Mouse (Mus musculus) liver, embryonic 11.5 days (tissue): ENCODE data around the gene Orc6. TPM values are rescaled to one million over a fixed set of nuclear protein-coding genes. Genes with fewer than 3 reads are reported as not detected.

Experiments
- ATAC-seq: fragments of 200-750 bp; cut with Nextera tagmentation; replicated peaks from 2 replicates; pipeline ENCODE4 v1.8.0; 2017; ENCODE audit warnings: moderate number of reproducible peaks, mild to moderate bottlenecking, moderate TSS enrichment, moderate library complexity; ENCODE audit not compliant: low FRiP score
- DNase-seq: peaks from one replicate; pipeline ENCODE4 v3.0.0-alpha.2; 2017; ENCODE audit warnings: low spot score
- H3K27ac ChIP-seq: fragments of 300-500 bp; sonication (generic); 2 replicates; pipeline ENCODE4 v1.5.1; 2014; ENCODE audit warnings: mild to moderate bottlenecking, low read depth, low read length, control low read depth
- H3K27me3 ChIP-seq: fragments of 300-500 bp; sonication (generic); replicated peaks from 2 replicates; pipeline ENCODE4 v1.6.1; 2014; ENCODE audit warnings: low read length, mixed read lengths; ENCODE audit not compliant: control insufficient read depth, insufficient read depth
- H3K36me3 ChIP-seq: fragments of 300-500 bp; sonication (generic); 2 replicates; pipeline ENCODE4 v1.6.1; 2014; ENCODE audit warnings: mild to moderate bottlenecking, low read length, moderate library complexity, mixed read lengths; ENCODE audit not compliant: control insufficient read depth, insufficient read depth
- H3K4me1 ChIP-seq: fragments of 300-500 bp; sonication (generic); replicated peaks from 2 replicates; pipeline ENCODE4 v1.6.1; 2014; ENCODE audit warnings: low read length, mixed read lengths; ENCODE audit not compliant: control insufficient read depth, insufficient read depth
- H3K4me2 ChIP-seq: fragments of 300-500 bp; sonication (generic); 2 replicates; pipeline ENCODE4 v1.6.1; 2014; ENCODE audit warnings: mild to moderate bottlenecking, control low read depth, moderate library complexity
- H3K4me3 ChIP-seq: fragments of 300-500 bp; sonication (generic); 2 replicates; pipeline ENCODE4 v1.5.1; 2014; ENCODE audit warnings: low read depth, low read length, control low read depth
- H3K9ac ChIP-seq: fragments of 300-500 bp; sonication (generic); 2 replicates; pipeline ENCODE4 v1.6.1; 2014; ENCODE audit warnings: low read depth, low read length, control low read depth
- H3K9me3 ChIP-seq: fragments of 300-500 bp; sonication (generic); 2 replicates; pipeline ENCODE4 v1.6.1; 2016; ENCODE audit warnings: low read length, inconsistent platforms, mixed read lengths; ENCODE audit not compliant: control insufficient read depth
- WGBS: fragments of 180-500 bp; shearing (Covaris S2); extraction: QIAGEN DNeasy Blood & Tissue Kit; methylation state at CpG from one replicate; pipeline ENCODE4 v1.1.7; 2014; 5-methylcytosine and 5-hydroxymethylcytosine counted together
- polyA plus RNA-seq: library from polyadenylated mRNA; unstranded; fragments of >200 nt; fragmentation: Nextera tagmentation; extraction: Ambion mirVana; gene quantifications from 2 replicates; pipeline ENCODE4 v1.2.1, GENCODE M21; 2014

Gene Orc6
- 165 and 170 TPM in 2 replicates for polyA plus RNA-seq

- H3K36me3 ChIP-seq: peaks cover 17% of the 10 kb centered on the region
- peaks cover 29% of the 10 kb centered on the region for H3K4me1 ChIP-seq
- H3K9me3 ChIP-seq: no peaks in the 10 kb centered on the region
- no peaks in the 10 kb centered on the region for H3K27me3 ChIP-seq
- peak within 1 kb of the TSS; percentile 91 for H3K27ac ChIP-seq
- peak within 1 kb of the TSS; percentile 97 for H3K9ac ChIP-seq
- peak within 1 kb of the TSS; percentile 98 for H3K4me3 ChIP-seq
- peak within 1 kb of the TSS; percentile 70 for H3K4me2 ChIP-seq
- ATAC-seq: peak; percentile 95
- under 1% methylated on average over 63 of the region's 63 CpGs for WGBS
- peak; percentile 96 for DNase-seq
These were observed at the start of gene Orc6, which contains the start of gene Vps35 for GRCm38 (mm10) chr8:85299434-85300077. Gene Orc6 (plus strand): TSS chr8:85299632. Gene Vps35 (minus strand): TSS chr8:85299802.

GRCm38 (mm10) chr8:85286846-85287245 lies 12.6 kb upstream of the Orc6 start:
- Histone ChIP-seq H3K36me3 (peaks cover 25% of the 10 kb centered on the region), H3K27me3 (no peaks in the 10 kb centered on the region), H3K9me3 (no peaks in the 10 kb centered on the region), H3K9ac (no peak overlapping the region), H3K4me1 (no peaks in the 10 kb centered on the region), H3K27ac (no peak overlapping the region), H3K4me2 (no peak overlapping the region), H3K4me3 (no peak overlapping the region)
- DNase-seq (no peak), ATAC-seq (no peak; the same call in 1 of the 2 replicates)
- 80% methylated on average over 1 of the region's 1 CpGs for WGBS

- Histone ChIP-seq H3K4me2 (peak overlapping the region; percentile 70), H3K36me3 (peaks cover 18% of the 10 kb centered on the region), H3K9me3 (no peaks in the 10 kb centered on the region), H3K9ac (peak overlapping the region; percentile 97), H3K4me1 (peaks cover 29% of the 10 kb centered on the region), H3K27me3 (no peaks in the 10 kb centered on the region), H3K4me3 (peak overlapping the region; percentile 98), H3K27ac (peak overlapping the region; percentile 91)
- ATAC-seq (peak; percentile 46), DNase-seq (peak; percentile 42)
- WGBS: under 1% methylated on average over 53 of the region's 53 CpGs
These were observed 615 bp upstream of the Orc6 start for GRCm38 (mm10) chr8:85298600-85299433.

GRCm38 (mm10) chr8:85301941-85302340 lies 2.5 kb downstream of the Orc6 start:
- H3K9me3 ChIP-seq: no peaks in the 10 kb centered on the region
- peaks cover 35% of the 10 kb centered on the region for H3K36me3 ChIP-seq
- H3K4me3 ChIP-seq: no peak overlapping the region
- no peak for ATAC-seq
- H3K27me3 ChIP-seq: no peaks in the 10 kb centered on the region
- H3K4me2 ChIP-seq: peak overlapping the region; percentile 35; the same call in 1 of the 2 replicates
- WGBS: 68% methylated on average over 1 of the region's 1 CpGs
- H3K9ac ChIP-seq: no peak overlapping the region
- no peak overlapping the region for H3K27ac ChIP-seq
- no peak for DNase-seq
- H3K4me1 ChIP-seq: peaks cover 29% of the 10 kb centered on the region

- H3K4me3 ChIP-seq: no peak overlapping the region
- H3K27me3 ChIP-seq: no peaks in the 10 kb centered on the region
- DNase-seq: no peak
- no peak for ATAC-seq
- peaks cover 19% of the 10 kb centered on the region for H3K4me1 ChIP-seq
- no peaks in the 10 kb centered on the region for H3K9me3 ChIP-seq
- WGBS: 81% methylated on average over 3 of the region's 3 CpGs
- no peak overlapping the region for H3K4me2 ChIP-seq
- H3K9ac ChIP-seq: no peak overlapping the region
- peaks cover 39% of the 10 kb centered on the region for H3K36me3 ChIP-seq
- no peak overlapping the region for H3K27ac ChIP-seq
These were observed 3.5 kb downstream of the Orc6 start for GRCm38 (mm10) chr8:85302931-85303330.

- Histone ChIP-seq H3K27ac (no peak overlapping the region), H3K4me2 (no peak overlapping the region), H3K27me3 (no peaks in the 10 kb centered on the region), H3K9ac (no peak overlapping the region), H3K36me3 (peaks cover 43% of the 10 kb centered on the region), H3K4me1 (peaks cover 15% of the 10 kb centered on the region), H3K4me3 (no peak overlapping the region), H3K9me3 (no peaks in the 10 kb centered on the region)
- no peak for DNase-seq
- no peak for ATAC-seq
- 86% methylated on average over 5 of the region's 5 CpGs for WGBS
These were observed 4.1 kb downstream of the Orc6 start for GRCm38 (mm10) chr8:85303531-85303930.

- peaks cover 31% of the 10 kb centered on the region for H3K36me3 ChIP-seq
These were observed 9.1 kb downstream of the Orc6 start for GRCm38 (mm10) chr8:85308564-85308963.

GRCm38 (mm10) chr8:85311743-85312142 lies 12.3 kb downstream of the Orc6 start:
- H3K9me3 ChIP-seq: no peaks in the 10 kb centered on the region
- DNase-seq: no peak
- peak; percentile 60; the same call in 1 of the 2 replicates for ATAC-seq
- no peak overlapping the region for H3K4me2 ChIP-seq
- 0 out of 2 replicates have a peak, but pooled peaks cover 2% of the 10 kb centered on the region for H3K4me1 ChIP-seq
- H3K4me3 ChIP-seq: no peak overlapping the region
- H3K36me3 ChIP-seq: peaks cover 10% of the 10 kb centered on the region
- no peak overlapping the region for H3K27ac ChIP-seq
- H3K9ac ChIP-seq: no peak overlapping the region
- H3K27me3 ChIP-seq: no peaks in the 10 kb centered on the region

More at GRCm38 (mm10) chr8:85308564-85308963, 9.1 kb downstream of the Orc6 start:
- no peak for DNase-seq
- WGBS: 94% methylated on average over 2 of the region's 2 CpGs
- Histone ChIP-seq H3K27ac (no peak overlapping the region), H3K4me2 (no peak overlapping the region), H3K27me3 (no peaks in the 10 kb centered on the region), H3K4me3 (no peak overlapping the region), H3K9me3 (no peaks in the 10 kb centered on the region), H3K9ac (no peak overlapping the region), H3K4me1 (0 out of 2 replicates have a peak, but pooled peaks cover 2% of the 10 kb centered on the region)
- no peak for ATAC-seq
